Mouse (Mus musculus) C2C12 (cell line): ENCODE data around the gene Snrpd3.
A peak's percentile ranks its signal among the peaks of the same experiment; 100 is the strongest.

Experiments
- CTCF ChIP-seq: IDR thresholded peaks from one replicate; pipeline ENCODE4 v1.5.1; 2011; ENCODE audit not compliant: control insufficient read depth, insufficient read depth, insufficient read length
- MYOD1 ChIP-seq: IDR thresholded peaks from one replicate; pipeline ENCODE4 v1.6.1; 2011; ENCODE audit warnings: low read depth; ENCODE audit not compliant: control insufficient read depth, insufficient read length

DNA sequence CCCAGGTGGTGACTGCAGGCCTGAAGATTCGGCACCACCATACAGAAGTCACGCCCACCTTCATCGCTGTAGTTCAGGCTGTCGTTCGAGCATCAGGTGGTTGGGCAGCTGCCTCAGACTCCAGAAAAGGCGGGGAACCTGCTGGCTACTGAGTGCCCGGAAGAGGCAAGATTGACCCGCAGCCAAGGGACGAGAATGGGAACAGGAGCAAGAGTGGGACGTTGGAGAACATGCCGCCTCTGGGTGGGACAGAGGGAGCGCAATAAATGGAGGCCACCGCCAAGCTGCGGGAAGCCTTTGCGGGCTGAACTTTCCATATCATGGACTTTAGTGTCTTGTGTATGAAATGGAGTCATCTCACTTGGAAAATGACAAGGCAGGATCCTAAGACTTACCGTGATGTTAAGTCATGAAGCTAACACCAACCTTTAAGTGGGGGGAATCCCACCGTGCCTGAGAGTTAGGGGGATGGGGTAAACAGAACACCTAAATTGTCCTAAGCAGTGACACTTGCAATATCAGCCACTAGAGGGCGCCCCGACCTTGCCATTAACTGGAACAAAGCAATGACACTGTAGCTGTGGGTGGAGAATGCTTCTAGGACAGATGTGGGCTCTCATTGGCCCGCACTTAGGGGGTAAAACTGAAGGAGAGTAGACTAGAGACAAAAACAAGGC is 68.7 kb downstream of the Snrpd3 start:
- TF ChIP-seq CTCF (peak; percentile 74), MYOD1 (no peak)
